Mouse (Mus musculus): Measurements from ENCODE around the gene Cnep1r1. TPM values are rescaled to one million over a fixed set of nuclear protein-coding genes. Genes with fewer than 3 reads are reported as not detected.

The Cnep1r1 gene
- polyA plus RNA-seq, 1 experiment from 2014 or later, result 47.7 TPM

GRCm38 (mm10) chr8:88139256-88139655 is 20.7 kb downstream of the Cnep1r1 start:
- Histone ChIP-seq H3K27me3 (replicated peaks; ENCODE audit: low read depth, poor library complexity, severe bottlenecking) (no peaks in the 10 kb centered on the region), H3K27ac (replicated peaks) (no peak overlapping the region), H3K4me1 (peaks cover 6% of the 10 kb centered on the region), H3K4me3 (no peak overlapping the region; the same call in 1 of the 2 replicates), H3K36me3 (replicated peaks) (peaks cover 72% of the 10 kb centered on the region), H3K9me3 (no peaks in the 10 kb centered on the region)
- 94% methylated on average over 3 of the region's 3 CpGs for WGBS
- no peak for DNase-seq (ENCODE audit: low spot score)

- DNase-seq (ENCODE audit: low spot score), result no peak
- H3K27me3 ChIP-seq (replicated peaks; ENCODE audit: low read depth, poor library complexity, severe bottlenecking), result no peaks in the 10 kb centered on the region
- H3K9me3 ChIP-seq, result no peaks in the 10 kb centered on the region
- H3K4me3 ChIP-seq, result no peak overlapping the region
- no peak overlapping the region for H3K27ac ChIP-seq (replicated peaks)
- H3K36me3 ChIP-seq (replicated peaks), result peaks cover 69% of the 10 kb centered on the region
- WGBS, result 92% methylated on average over 3 of the region's 3 CpGs
- H3K4me1 ChIP-seq, result peaks cover 6% of the 10 kb centered on the region
These were observed 23.1 kb downstream of the Cnep1r1 start for GRCm38 (mm10) chr8:88141629-88142028.

GRCm38 (mm10) chr8:88144041-88144440 is 25.5 kb downstream of the Cnep1r1 start:
- H3K36me3 ChIP-seq (replicated peaks), result peaks cover 87% of the 10 kb centered on the region
- no peak overlapping the region for H3K4me3 ChIP-seq
- 95% methylated on average over 5 of the region's 5 CpGs for WGBS
- no peaks in the 10 kb centered on the region for H3K27me3 ChIP-seq (replicated peaks; ENCODE audit: low read depth, poor library complexity, severe bottlenecking)
- H3K27ac ChIP-seq (replicated peaks), result no peak overlapping the region
- no peaks in the 10 kb centered on the region for H3K9me3 ChIP-seq
- no peak for DNase-seq (ENCODE audit: low spot score)
- H3K4me1 ChIP-seq, result no peaks in the 10 kb centered on the region; the same call in 1 of the 2 replicates

GRCm38 (mm10) chr8:88150910-88151371 is 32.4 kb downstream of the Cnep1r1 start:
- no peaks in the 10 kb centered on the region for H3K27me3 ChIP-seq (replicated peaks; ENCODE audit: low read depth, poor library complexity, severe bottlenecking)
- no peak overlapping the region for H3K4me3 ChIP-seq
- H3K4me1 ChIP-seq, result no peaks in the 10 kb centered on the region
- peaks cover 92% of the 10 kb centered on the region for H3K36me3 ChIP-seq (replicated peaks)
- no peak overlapping the region for H3K27ac ChIP-seq (replicated peaks)
- H3K9me3 ChIP-seq, result no peaks in the 10 kb centered on the region
- no peak for DNase-seq (ENCODE audit: low spot score)
- WGBS, result 95% methylated on average over 6 of the region's 6 CpGs

GRCm38 (mm10) chr8:88160237-88160995 is 41.8 kb downstream of the Cnep1r1 start:
- DNase-seq (ENCODE audit: low spot score), result no peak
- 90% methylated on average over 10 of the region's 10 CpGs for WGBS

GRCm38 (mm10) chr8:88161439-88161838 is 42.9 kb downstream of the Cnep1r1 start:
- no peaks in the 10 kb centered on the region for H3K4me1 ChIP-seq
- peaks cover 90% of the 10 kb centered on the region for H3K36me3 ChIP-seq (replicated peaks)
- H3K9me3 ChIP-seq, result no peaks in the 10 kb centered on the region
- no peaks in the 10 kb centered on the region for H3K27me3 ChIP-seq (replicated peaks; ENCODE audit: low read depth, poor library complexity, severe bottlenecking)
- no peak overlapping the region for H3K27ac ChIP-seq (replicated peaks)
- WGBS, result 77% methylated on average over 5 of the region's 5 CpGs
- peak; percentile 72 for DNase-seq (ENCODE audit: low spot score)
- H3K4me3 ChIP-seq, result no peak overlapping the region

More at GRCm38 (mm10) chr8:88160237-88160995, 41.8 kb downstream of the Cnep1r1 start:
- no peaks in the 10 kb centered on the region for H3K9me3 ChIP-seq
- H3K4me3 ChIP-seq, result no peak overlapping the region
- H3K4me1 ChIP-seq, result no peaks in the 10 kb centered on the region
- H3K27me3 ChIP-seq (replicated peaks; ENCODE audit: low read depth, poor library complexity, severe bottlenecking), result no peaks in the 10 kb centered on the region
- peaks cover 92% of the 10 kb centered on the region for H3K36me3 ChIP-seq (replicated peaks)
- no peak overlapping the region for H3K27ac ChIP-seq (replicated peaks)

- Histone ChIP-seq H3K36me3 (replicated peaks) (peaks cover 41% of the 10 kb centered on the region), H3K27ac (replicated peaks) (no peak overlapping the region), H3K4me3 (no peak overlapping the region), H3K27me3 (replicated peaks; ENCODE audit: low read depth, poor library complexity, severe bottlenecking) (no peaks in the 10 kb centered on the region), H3K9me3 (no peaks in the 10 kb centered on the region; the same call in 1 of the 2 replicates), H3K4me1 (no peaks in the 10 kb centered on the region)
- no peak for DNase-seq (ENCODE audit: low spot score)
- WGBS, result 92% methylated on average over 7 of the region's 7 CpGs
These were observed 56.7 kb downstream of the Cnep1r1 start for GRCm38 (mm10) chr8:88175264-88175663.

- WGBS, result 90% methylated on average over 8 of the region's 8 CpGs
- Histone ChIP-seq H3K27me3 (replicated peaks; ENCODE audit: low read depth, poor library complexity, severe bottlenecking) (no peaks in the 10 kb centered on the region), H3K36me3 (replicated peaks) (peaks cover 22% of the 10 kb centered on the region; the same call in 1 of the 2 replicates), H3K9me3 (no peaks in the 10 kb centered on the region; the same call in 1 of the 2 replicates), H3K4me1 (no peaks in the 10 kb centered on the region), H3K27ac (replicated peaks) (no peak overlapping the region), H3K4me3 (no peak overlapping the region)
- no peak for DNase-seq (ENCODE audit: low spot score)
These were observed 58.7 kb downstream of the Cnep1r1 start for GRCm38 (mm10) chr8:88177291-88177690.

GRCm38 (mm10) chr8:88183121-88183520 is 64.6 kb downstream of the Cnep1r1 start:
- H3K4me1 ChIP-seq, result no peaks in the 10 kb centered on the region
- H3K27me3 ChIP-seq (replicated peaks; ENCODE audit: low read depth, poor library complexity, severe bottlenecking), result no peaks in the 10 kb centered on the region
- no peak for DNase-seq (ENCODE audit: low spot score)
- no peak overlapping the region for H3K4me3 ChIP-seq
- H3K9me3 ChIP-seq, result no peaks in the 10 kb centered on the region; the same call in 1 of the 2 replicates
- 86% methylated on average over 2 of the region's 2 CpGs for WGBS
- no peaks in the 10 kb centered on the region for H3K36me3 ChIP-seq (replicated peaks)
- no peak overlapping the region for H3K27ac ChIP-seq (replicated peaks)

Small RNAs within 50 kb of the gene (microRNA-seq; reads per million reads assigned to microRNA genes)
- gene Mir7071, result 2.4 reads per million

Other genes starting within 250 kb of the Cnep1r1 start
- gene Zfp423, start 159.2 kb upstream of the Cnep1r1 start, polyA plus RNA-seq (2016; fragmentation: Nextera tagmentation; extraction: Ambion mirVana), result 22.0 and 23.4 TPM in 2 replicates
- 52.1 and 55.0 TPM in 2 replicates for gene Heatr3, start 19.1 kb downstream of the Cnep1r1 start, polyA plus RNA-seq (2016; fragmentation: Nextera tagmentation; extraction: Ambion mirVana)
- 9.9 and 11.6 TPM in 2 replicates for gene Tent4b, start 80.4 kb downstream of the Cnep1r1 start, polyA plus RNA-seq (2016; fragmentation: Nextera tagmentation; extraction: Ambion mirVana)
- gene Adcy7, start 153.6 kb downstream of the Cnep1r1 start, polyA plus RNA-seq (2016; fragmentation: Nextera tagmentation; extraction: Ambion mirVana), result 2.4 and 2.6 TPM in 2 replicates
- gene Brd7, start 243.4 kb downstream of the Cnep1r1 start, polyA plus RNA-seq (2016; fragmentation: Nextera tagmentation; extraction: Ambion mirVana), result 86.5 and 88.8 TPM in 2 replicates